Mouse (Mus musculus): Measurements from ENCODE around the gene Mapkapk3. TPM values are rescaled to one million over a fixed set of nuclear protein-coding genes. Genes with fewer than 3 reads are reported as not detected.

Gene Mapkapk3
- polyA plus RNA-seq, 1 experiment from 2014 or later, result 6.9 TPM

DNA sequence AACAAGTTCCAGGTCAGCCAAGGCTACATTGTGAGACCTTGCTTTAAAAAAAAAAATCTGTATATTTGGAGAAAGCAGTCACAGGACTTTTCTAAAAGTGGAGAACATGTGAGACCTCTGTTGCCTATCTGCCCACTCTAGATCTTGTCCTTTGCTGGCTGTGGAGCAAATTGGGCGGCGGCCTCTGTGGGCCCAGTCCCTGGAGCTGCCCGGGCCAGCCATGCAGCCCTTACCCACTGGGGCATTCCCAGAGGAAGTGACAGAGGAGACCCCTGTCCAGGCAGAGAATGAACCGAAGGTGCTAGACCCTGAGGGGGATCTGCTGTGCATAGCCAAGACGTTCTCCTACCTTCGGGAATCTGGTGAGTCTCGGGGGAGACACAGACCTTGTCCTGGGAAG, 10.1 kb upstream of the Mapkapk3 start:
- 81% methylated on average over 7 of the region's 7 CpGs for WGBS
- peak overlapping the region; percentile 80 for H3K4me2 ChIP-seq

DNA sequence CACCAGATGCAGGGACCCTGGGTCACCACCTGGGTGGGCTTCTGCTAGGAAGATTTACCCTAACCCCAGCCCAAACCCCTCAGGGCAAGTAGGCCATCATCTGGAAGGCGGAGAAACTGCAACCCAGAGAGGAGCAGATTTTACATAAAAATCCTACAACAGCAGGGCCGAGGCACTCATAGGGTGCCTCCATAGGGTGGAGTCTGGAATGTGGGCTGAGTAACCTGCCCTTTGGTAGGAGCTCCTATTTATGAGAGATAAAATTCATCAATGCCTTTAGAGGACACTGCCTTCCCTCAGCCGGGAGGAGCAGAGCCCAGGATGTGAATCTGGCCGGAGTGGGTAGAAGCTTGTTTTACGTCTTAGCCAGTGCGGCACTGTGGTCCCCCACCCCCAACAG, 9.2 kb upstream of the Mapkapk3 start:
- H3K4me3 ChIP-seq, result peak overlapping the region; percentile 74
- H3K9me3 ChIP-seq (replicated peaks), result no peaks in the 10 kb centered on the region
- peak overlapping the region; percentile 94 for H3K27ac ChIP-seq
- peaks cover 57% of the 10 kb centered on the region for H3K4me1 ChIP-seq (replicated peaks)
- peak overlapping the region; percentile 78 for H3K9ac ChIP-seq
- no peaks in the 10 kb centered on the region for H3K27me3 ChIP-seq
- peak overlapping the region; percentile 80 for H3K4me2 ChIP-seq
- no peak for ATAC-seq (replicated peaks; ENCODE audit: insufficient number of reproducible peaks, insufficient read depth, low FRiP score, low read depth)
- WGBS, result 79% methylated on average over 6 of the region's 6 CpGs
- H3K36me3 ChIP-seq, result peaks cover 26% of the 10 kb centered on the region

More for the DNA sequence above, 10.1 kb upstream of the Mapkapk3 start:
- no peak for ATAC-seq (replicated peaks; ENCODE audit: insufficient number of reproducible peaks, insufficient read depth, low FRiP score, low read depth)
- Histone ChIP-seq H3K4me1 (replicated peaks) (peaks cover 53% of the 10 kb centered on the region), H3K9ac (no peak overlapping the region), H3K27me3 (no peaks in the 10 kb centered on the region), H3K4me3 (0 out of 2 replicates have a peak overlapping the region, but pooled peaks have one; percentile 74), H3K36me3 (peaks cover 26% of the 10 kb centered on the region), H3K9me3 (replicated peaks) (no peaks in the 10 kb centered on the region), H3K27ac (no peak overlapping the region)

DNA sequence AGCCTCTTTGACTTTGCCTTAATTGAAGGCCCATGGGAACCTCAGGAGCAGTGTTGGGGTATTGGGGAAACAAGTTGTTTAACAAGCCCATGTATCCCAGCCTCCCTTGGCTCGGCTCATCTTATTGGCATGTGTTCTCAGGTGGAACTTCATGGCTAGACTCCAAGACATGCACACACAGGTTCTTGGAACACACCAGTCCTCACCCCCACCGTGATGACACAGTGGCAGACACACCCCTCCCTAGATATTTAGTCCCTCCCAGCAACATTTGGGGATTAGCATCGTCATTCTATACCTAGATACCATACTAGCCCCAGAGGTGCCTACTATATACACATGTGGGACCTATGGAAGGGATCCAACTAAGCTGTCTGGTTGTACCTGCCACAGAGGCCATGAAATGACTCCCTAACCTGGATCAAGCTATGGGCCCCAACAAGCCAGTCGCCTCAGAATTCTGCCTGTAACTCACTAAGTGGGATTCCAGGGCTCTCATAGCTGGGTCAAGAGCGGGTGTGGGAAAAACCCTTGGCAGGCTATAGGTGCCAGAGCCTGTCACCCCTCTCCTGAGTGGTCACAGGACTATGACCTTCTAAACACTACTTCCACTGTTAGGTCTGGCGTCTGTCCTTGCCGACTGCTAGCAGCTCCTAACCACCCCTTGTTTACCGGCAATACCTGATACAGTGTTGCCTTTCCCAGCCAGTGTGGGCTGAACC, 8.5 kb upstream of the Mapkapk3 start:
- H3K27ac ChIP-seq, result peak overlapping the region; percentile 94
- WGBS, result 47% methylated on average over 8 of the region's 8 CpGs
- no peaks in the 10 kb centered on the region for H3K9me3 ChIP-seq (replicated peaks)
- peaks cover 55% of the 10 kb centered on the region for H3K4me1 ChIP-seq (replicated peaks)
- peak overlapping the region; percentile 80 for H3K4me2 ChIP-seq
- peaks cover 26% of the 10 kb centered on the region for H3K36me3 ChIP-seq
- H3K9ac ChIP-seq, result peak overlapping the region; percentile 78
- peak overlapping the region; percentile 74 for H3K4me3 ChIP-seq
- H3K27me3 ChIP-seq, result no peaks in the 10 kb centered on the region
- ATAC-seq (replicated peaks; ENCODE audit: insufficient number of reproducible peaks, insufficient read depth, low FRiP score, low read depth), result no peak

DNA sequence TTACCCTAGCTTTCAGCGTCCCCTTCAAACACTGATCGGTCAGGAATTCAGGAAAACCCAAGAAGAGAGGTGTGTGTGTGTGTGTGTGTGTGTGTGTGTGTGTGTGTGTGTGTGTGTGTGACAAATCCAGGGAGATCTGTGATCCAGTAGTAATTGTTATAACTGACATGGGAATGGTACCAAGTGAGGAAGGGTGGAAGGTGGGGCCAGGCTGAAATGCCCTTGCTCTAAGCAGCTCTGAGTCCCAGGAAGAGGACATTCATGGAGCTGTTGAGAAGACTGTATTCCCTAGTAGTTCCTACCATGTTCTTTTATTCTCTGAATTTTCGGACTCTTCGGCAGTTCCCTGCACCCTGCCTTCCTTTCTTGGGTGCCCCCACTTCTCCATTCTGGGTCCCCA, 8.0 kb upstream of the Mapkapk3 start:
- Histone ChIP-seq H3K36me3 (peaks cover 26% of the 10 kb centered on the region), H3K27ac (peak overlapping the region; percentile 94), H3K4me2 (peak overlapping the region; percentile 80), H3K27me3 (no peaks in the 10 kb centered on the region), H3K4me3 (peak overlapping the region; percentile 74), H3K4me1 (replicated peaks) (peaks cover 49% of the 10 kb centered on the region), H3K9ac (peak overlapping the region; percentile 78), H3K9me3 (replicated peaks) (no peaks in the 10 kb centered on the region)
- ATAC-seq (replicated peaks; ENCODE audit: insufficient number of reproducible peaks, insufficient read depth, low FRiP score, low read depth), result no peak
- WGBS, result 68% methylated on average over 4 of the region's 4 CpGs

DNA sequence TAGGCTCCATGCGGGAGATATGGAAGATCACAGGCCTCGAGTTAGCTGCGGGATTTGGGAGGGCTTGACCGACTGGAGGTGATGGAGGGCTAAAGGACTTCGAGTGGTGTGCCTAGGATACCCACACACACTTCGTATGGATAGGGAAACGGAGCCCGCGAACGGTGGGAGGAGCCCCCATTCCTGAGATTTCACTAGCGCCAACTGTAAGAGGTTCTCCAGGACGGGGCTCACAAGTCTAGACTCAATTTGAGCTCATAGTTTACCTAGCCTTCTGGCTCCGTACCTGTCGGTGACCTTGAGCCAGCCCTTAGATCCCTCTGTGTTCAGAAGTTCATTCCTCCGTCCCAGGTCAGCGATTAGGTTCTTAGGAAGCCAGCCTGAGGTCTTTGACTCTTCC, 7.4 kb upstream of the Mapkapk3 start:
- no peak for ATAC-seq (replicated peaks; ENCODE audit: insufficient number of reproducible peaks, insufficient read depth, low FRiP score, low read depth)
- Histone ChIP-seq H3K4me1 (replicated peaks) (peaks cover 43% of the 10 kb centered on the region), H3K4me2 (peak overlapping the region; percentile 80)

DNA sequence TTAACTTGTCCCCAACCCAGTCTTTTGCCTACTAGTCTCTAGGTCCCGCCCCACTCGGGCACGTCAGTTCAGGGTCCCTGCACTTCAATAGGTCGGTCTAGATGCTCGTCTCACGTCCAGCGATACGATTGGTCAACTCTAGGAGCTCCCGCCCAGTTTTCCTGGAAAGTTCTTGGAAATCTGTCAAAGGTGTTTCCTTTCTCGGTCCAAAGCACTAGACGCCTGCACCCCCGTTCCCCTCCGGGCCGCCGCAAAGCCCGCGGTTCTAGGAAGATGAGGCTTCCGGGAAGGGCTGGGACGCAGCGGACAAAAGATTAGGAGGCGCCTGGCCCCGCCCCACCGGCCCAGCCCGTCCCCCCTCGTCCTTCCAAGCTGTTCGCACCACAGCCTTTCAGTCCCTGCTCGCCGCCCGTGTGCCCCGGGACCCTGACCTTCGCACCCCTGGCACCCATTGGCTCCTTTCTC, 6.9 kb upstream of the Mapkapk3 start:
- Histone ChIP-seq H3K4me1 (replicated peaks) (peaks cover 39% of the 10 kb centered on the region), H3K4me3 (peak overlapping the region; percentile 74), H3K4me2 (peak overlapping the region; percentile 80), H3K9ac (peak overlapping the region; percentile 78), H3K36me3 (peaks cover 18% of the 10 kb centered on the region), H3K27ac (peak overlapping the region; percentile 94), H3K27me3 (no peaks in the 10 kb centered on the region), H3K9me3 (replicated peaks) (no peaks in the 10 kb centered on the region)
- WGBS, result 0% methylated on average over 31 of the region's 31 CpGs
- peak; percentile 92 for ATAC-seq (replicated peaks; ENCODE audit: insufficient number of reproducible peaks, insufficient read depth, low FRiP score, low read depth)

More for the DNA sequence above, 7.4 kb upstream of the Mapkapk3 start:
- peak overlapping the region; percentile 78 for H3K9ac ChIP-seq
- no peaks in the 10 kb centered on the region for H3K9me3 ChIP-seq (replicated peaks)
- WGBS, result 4% methylated on average over 16 of the region's 16 CpGs
- peak overlapping the region; percentile 94 for H3K27ac ChIP-seq
- H3K36me3 ChIP-seq, result peaks cover 23% of the 10 kb centered on the region
- H3K4me3 ChIP-seq, result peak overlapping the region; percentile 74
- H3K27me3 ChIP-seq, result no peaks in the 10 kb centered on the region

DNA sequence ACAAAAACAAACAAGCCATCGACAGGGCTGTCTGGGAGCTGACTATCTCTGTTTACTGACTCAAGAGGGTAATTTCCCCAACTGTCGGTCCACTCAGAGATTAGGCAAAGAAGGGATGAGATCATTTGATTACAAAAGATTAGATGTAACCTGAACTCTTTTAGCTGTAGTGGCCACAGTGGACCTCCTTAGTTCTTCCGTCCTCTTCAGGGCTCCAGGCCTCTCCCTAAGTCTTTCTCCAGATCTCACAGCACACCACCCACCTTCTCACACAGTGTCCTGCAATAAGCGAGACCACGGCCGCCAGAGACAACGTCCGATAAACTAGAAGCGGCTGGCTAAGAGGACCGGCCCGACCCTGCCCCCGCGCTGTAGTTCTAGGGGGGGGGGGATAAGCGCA, 6.4 kb upstream of the Mapkapk3 start:
- under 1% methylated on average over 14 of the region's 14 CpGs for WGBS

DNA sequence AAGGTAGTCTGAATTCAATTTTAAA, 6.2 kb upstream of the Mapkapk3 start, which contains the start of gene Cish:
Gene Cish (plus strand): TSS at position 11 of the 25 bp plus-strand sequence.
- Histone ChIP-seq H3K4me2 (peak within 1 kb of the TSS; percentile 80), H3K9ac (peak within 1 kb of the TSS; percentile 78), H3K9me3 (replicated peaks) (no peaks in the 10 kb centered on the region), H3K27me3 (no peaks in the 10 kb centered on the region), H3K27ac (peak within 1 kb of the TSS; percentile 94), H3K4me3 (peak within 1 kb of the TSS; percentile 74), H3K4me1 (replicated peaks) (peaks cover 36% of the 10 kb centered on the region), H3K36me3 (peaks cover 11% of the 10 kb centered on the region)
- ATAC-seq (replicated peaks; ENCODE audit: insufficient number of reproducible peaks, insufficient read depth, low FRiP score, low read depth), result no peak

More for the DNA sequence above, 6.4 kb upstream of the Mapkapk3 start:
- Histone ChIP-seq H3K4me1 (replicated peaks) (peaks cover 36% of the 10 kb centered on the region), H3K27ac (peak overlapping the region; percentile 94), H3K4me2 (peak overlapping the region; percentile 80), H3K9me3 (replicated peaks) (no peaks in the 10 kb centered on the region), H3K9ac (peak overlapping the region; percentile 50; the same call in 1 of the 2 replicates), H3K36me3 (peaks cover 13% of the 10 kb centered on the region), H3K4me3 (peak overlapping the region; percentile 74), H3K27me3 (no peaks in the 10 kb centered on the region)
- peak; percentile 12; the same call in 1 of the 2 replicates for ATAC-seq (replicated peaks; ENCODE audit: insufficient number of reproducible peaks, insufficient read depth, low FRiP score, low read depth)

DNA sequence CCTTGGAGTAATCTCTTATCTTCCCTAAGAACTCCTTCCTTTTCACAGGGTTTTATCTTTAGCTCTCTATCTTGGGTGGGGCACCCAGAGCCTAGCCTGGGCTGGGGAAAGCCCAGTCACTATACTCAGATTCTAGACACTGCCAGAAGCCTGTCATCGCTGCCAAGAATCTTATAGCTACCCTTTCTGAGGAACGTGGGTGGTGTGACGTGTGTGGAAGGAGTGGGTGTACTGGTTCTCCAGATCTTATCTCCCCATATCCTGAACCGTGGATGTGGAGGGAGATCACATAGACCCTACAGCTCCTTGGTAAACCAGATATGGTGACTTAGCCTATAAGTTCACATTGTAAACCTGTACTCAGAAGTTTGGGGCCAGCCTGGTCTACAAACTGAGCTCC, 5.9 kb upstream of the Mapkapk3 start:
- peaks cover 8% of the 10 kb centered on the region; the same call in 1 of the 2 replicates for H3K36me3 ChIP-seq
- H3K4me1 ChIP-seq (replicated peaks), result peaks cover 36% of the 10 kb centered on the region
- peak overlapping the region; percentile 80 for H3K4me2 ChIP-seq
- H3K27ac ChIP-seq, result no peak overlapping the region
- no peak overlapping the region; the same call in 1 of the 2 replicates for H3K4me3 ChIP-seq
- ATAC-seq (replicated peaks; ENCODE audit: insufficient number of reproducible peaks, insufficient read depth, low FRiP score, low read depth), result no peak
- no peaks in the 10 kb centered on the region for H3K9me3 ChIP-seq (replicated peaks)
- 27% methylated on average over 4 of the region's 4 CpGs for WGBS
- no peaks in the 10 kb centered on the region for H3K27me3 ChIP-seq
- H3K9ac ChIP-seq, result no peak overlapping the region

DNA sequence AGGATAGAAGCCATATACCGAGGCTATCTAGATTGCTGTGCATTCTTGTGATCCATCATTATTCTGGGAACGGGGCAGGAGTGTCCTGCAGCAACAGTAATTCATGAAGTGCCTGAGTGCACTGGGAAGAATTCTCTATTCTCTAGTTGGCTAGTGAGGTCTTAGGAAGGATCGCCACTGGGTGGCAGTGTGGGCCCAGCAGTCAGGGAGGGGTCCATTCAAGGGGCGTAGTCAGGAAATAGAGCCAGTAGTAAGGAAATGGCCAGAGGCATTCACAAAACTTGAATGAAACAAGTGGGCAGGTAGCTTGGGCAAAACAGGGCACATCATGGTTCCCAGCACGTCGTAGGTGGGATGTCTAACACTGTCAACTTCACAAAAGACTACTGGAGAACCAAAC, 4.6 kb upstream of the Mapkapk3 start:
- Histone ChIP-seq H3K4me3 (no peak overlapping the region), H3K9me3 (replicated peaks) (no peaks in the 10 kb centered on the region), H3K4me2 (no peak overlapping the region), H3K27ac (no peak overlapping the region), H3K4me1 (replicated peaks) (peaks cover 33% of the 10 kb centered on the region), H3K9ac (no peak overlapping the region), H3K27me3 (no peaks in the 10 kb centered on the region), H3K36me3 (no peaks in the 10 kb centered on the region)
- ATAC-seq (replicated peaks; ENCODE audit: insufficient number of reproducible peaks, insufficient read depth, low FRiP score, low read depth), result no peak
- 3% methylated on average over 6 of the region's 6 CpGs for WGBS

DNA sequence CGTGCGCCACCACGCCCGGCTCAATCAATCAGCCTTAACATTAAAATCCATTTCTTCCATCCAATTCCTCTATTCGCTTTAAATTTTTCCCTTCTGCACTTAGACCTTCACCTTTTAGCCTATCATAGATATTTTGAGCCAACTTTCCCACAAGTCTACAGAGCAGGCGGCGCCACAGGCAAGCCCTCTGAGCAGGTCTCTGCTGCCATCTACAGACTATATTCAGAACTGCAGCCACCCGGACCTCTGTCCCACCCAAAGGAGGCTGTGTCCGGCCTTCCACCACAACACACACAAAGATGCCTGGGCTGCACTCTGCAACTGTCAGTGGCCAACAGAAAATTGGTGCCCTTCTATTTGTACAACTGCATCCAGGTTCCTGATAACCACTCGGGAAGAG, 1.2 kb upstream of the Mapkapk3 start:
- Histone ChIP-seq H3K27ac (no peak overlapping the region), H3K27me3 (no peaks in the 10 kb centered on the region), H3K36me3 (no peaks in the 10 kb centered on the region), H3K9me3 (replicated peaks) (no peaks in the 10 kb centered on the region), H3K4me3 (no peak overlapping the region), H3K9ac (no peak overlapping the region), H3K4me1 (replicated peaks) (peaks cover 27% of the 10 kb centered on the region), H3K4me2 (no peak overlapping the region)
- WGBS, result 21% methylated on average over 10 of the region's 10 CpGs
- peak; percentile 24; the same call in 1 of the 2 replicates for ATAC-seq (replicated peaks; ENCODE audit: insufficient number of reproducible peaks, insufficient read depth, low FRiP score, low read depth)

DNA sequence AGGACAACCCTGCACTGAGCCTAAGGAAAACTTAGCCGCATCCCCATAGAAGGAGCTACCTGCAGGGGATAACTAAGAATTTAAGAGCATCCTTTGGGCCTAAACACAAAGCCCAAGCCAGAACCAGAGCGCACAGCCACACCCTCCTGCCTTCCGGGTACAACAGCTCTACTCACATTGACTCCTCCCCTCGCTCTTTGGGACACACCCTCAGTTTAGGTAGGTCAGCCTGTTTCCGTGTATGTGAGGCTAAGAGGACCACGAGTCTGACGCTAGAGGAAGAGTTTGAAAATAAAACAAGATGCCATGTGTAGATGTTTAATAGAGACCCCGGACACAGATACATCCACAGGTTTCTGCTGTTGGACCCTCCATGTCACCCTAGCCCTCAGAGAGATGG, 966 bp downstream of the Mapkapk3 start:
- Histone ChIP-seq H3K9me3 (replicated peaks) (no peaks in the 10 kb centered on the region), H3K9ac (peak overlapping the region; percentile 55), H3K4me2 (peak overlapping the region; percentile 92), H3K27ac (peak overlapping the region; percentile 62; the same call in 1 of the 2 replicates), H3K36me3 (no peaks in the 10 kb centered on the region), H3K27me3 (no peaks in the 10 kb centered on the region), H3K4me1 (replicated peaks) (peaks cover 21% of the 10 kb centered on the region), H3K4me3 (peak overlapping the region; percentile 62)
- 36% methylated on average over 8 of the region's 8 CpGs for WGBS
- ATAC-seq (replicated peaks; ENCODE audit: insufficient number of reproducible peaks, insufficient read depth, low FRiP score, low read depth), result no peak

Data from heart, embryonic 15.5 days (tissue).